Mouse (Mus musculus) brain, embryonic 14.5 days (tissue): Measurements from ENCODE around the gene Ulk1.

ENCODE experiments used
- CTCF ChIP-seq: fragments of 200-500 bp; IDR thresholded peaks from 2 replicates; pipeline ENCODE4 v1.5.1; 2012; ENCODE audit warnings: inconsistent platforms, mild to moderate bottlenecking, moderate library complexity, borderline replicate concordance; ENCODE audit not compliant: insufficient read depth, insufficient read length; ENCODE audit errors: extremely low read depth
- POLR2A ChIP-seq: fragments of 200-500 bp; IDR thresholded peaks from 2 replicates; pipeline ENCODE4 v1.6.1; 2012; ENCODE audit warnings: mild to moderate bottlenecking, inconsistent platforms, borderline replicate concordance; ENCODE audit not compliant: poor library complexity, insufficient read depth, insufficient read length, severe bottlenecking; ENCODE audit errors: extremely low read depth

DNA sequence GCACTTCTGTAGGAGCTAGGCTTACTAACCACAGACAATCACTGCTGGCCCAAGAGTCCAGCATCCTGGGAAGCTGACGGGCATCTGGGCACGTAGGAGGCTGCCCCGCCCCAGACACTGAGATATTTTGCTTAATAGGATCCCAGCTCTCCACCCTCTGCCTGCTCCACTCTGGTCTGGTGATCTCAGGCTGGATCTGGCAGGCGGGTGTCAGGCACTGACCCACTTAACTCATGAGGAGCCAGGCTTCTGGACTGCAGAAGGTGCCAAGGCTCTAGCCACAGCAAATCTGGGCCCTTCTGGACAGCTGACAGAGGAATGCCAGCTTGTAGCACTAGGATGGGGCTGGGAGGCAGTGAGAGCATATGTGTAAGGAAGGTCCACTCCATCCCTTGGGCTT lies 7.7 kb downstream of the Ulk1 start:
- TF ChIP-seq CTCF: no peak
- TF ChIP-seq POLR2A: no peak
